Mouse (Mus musculus) CD4-positive, CD25-positive, alpha-beta regulatory T cell (primary cell): ENCODE results near the gene Eva1c. TPM values are rescaled to one million over a fixed set of nuclear protein-coding genes. Genes with fewer than 3 reads are reported as not detected.

Experiments used
- polyA plus RNA-seq: library from polyadenylated mRNA; unstranded; fragments of 100-300 nt; shearing (Covaris generic); gene quantifications from one replicate; pipeline ENCODE4 v1.2.1, GENCODE M21; 2017

Gene Eva1c
- polyA plus RNA-seq, result not detected

GRCm38 (mm10) chr16:90826457-90826856, at the start of gene Eva1c:
Eva1c (plus strand) TSS chr16:90826719.

GRCm38 (mm10) chr16:90809975-90810715, 16.4 kb upstream of the Eva1c start, which contains the start of gene Urb1:
Urb1 (minus strand) TSS chr16:90810413.

GRCm38 (mm10) chr16:90934687-90935328, 108.3 kb downstream of the Eva1c start, which contains the start of gene Cfap298:
Cfap298 (minus strand) TSS chr16:90935114.

Other genes starting within 250 kb of the Eva1c start
- gene Mis18a, start 99.3 kb upstream of the Eva1c start, polyA plus RNA-seq, result 62.3 TPM
- not detected for gene Mrap, start 88.5 kb upstream of the Eva1c start, polyA plus RNA-seq
- gene Urb1, start 16.3 kb upstream of the Eva1c start, polyA plus RNA-seq, result 18.4 TPM
- gene Cfap298, start 108.4 kb downstream of the Eva1c start, polyA plus RNA-seq, result 46.9 TPM
- gene Synj1, start 184.6 kb downstream of the Eva1c start, polyA plus RNA-seq, result 44.6 TPM
- 120 TPM for gene Paxbp1, start 217.8 kb downstream of the Eva1c start, polyA plus RNA-seq